Mouse (Mus musculus) cerebellum, postnatal 14 days (tissue): ENCODE data around the gene Rec114.

Source experiments
- DNase-seq, 2 experiments: peaks; one replicate each; pipeline ENCODE4 v3.0.0; 2021; ENCODE audit warnings: mixed read lengths in 2 of 2

Gene Rec114

GRCm38 (mm10) chr9:58660673-58661072 lies 83.1 kb downstream of the Rec114 start:
- no peak for DNase-seq

- no peak for DNase-seq
Measured at GRCm38 (mm10) chr9:58659989-58660388, 83.8 kb downstream of the Rec114 start.

- DNase-seq = no peak
Measured at GRCm38 (mm10) chr9:58659331-58659730, 84.4 kb downstream of the Rec114 start.

- no peak for DNase-seq
Measured at GRCm38 (mm10) chr9:58658596-58659309, 85.0 kb downstream of the Rec114 start.

- DNase-seq = no peak
Measured at GRCm38 (mm10) chr9:58657735-58658512, 85.8 kb downstream of the Rec114 start.

GRCm38 (mm10) chr9:58656824-58657223 lies 86.9 kb downstream of the Rec114 start:
- no peak for DNase-seq

GRCm38 (mm10) chr9:58656396-58656795 lies 87.4 kb downstream of the Rec114 start:
- DNase-seq = peak; percentile 34 to 64

GRCm38 (mm10) chr9:58654494-58654893 lies 89.3 kb downstream of the Rec114 start:
- DNase-seq = no peak

GRCm38 (mm10) chr9:58651993-58652392 lies 91.8 kb downstream of the Rec114 start:
- peak; percentile 55 to 68 for DNase-seq

- DNase-seq = no peak
Measured at GRCm38 (mm10) chr9:58649265-58649626, 94.5 kb downstream of the Rec114 start.

- DNase-seq = peak in 1 of 2 experiments; percentile 53
Measured at GRCm38 (mm10) chr9:58648406-58649264, 95.1 kb downstream of the Rec114 start.

- no peak for DNase-seq
Measured at GRCm38 (mm10) chr9:58630441-58630840, 113.3 kb downstream of the Rec114 start.

- DNase-seq = no peak
Measured at GRCm38 (mm10) chr9:58627197-58627596, 116.6 kb downstream of the Rec114 start.

- DNase-seq = no peak
Measured at GRCm38 (mm10) chr9:58623009-58623408, 120.8 kb downstream of the Rec114 start.

- DNase-seq = no peak
Measured at GRCm38 (mm10) chr9:58615064-58615938, 128.5 kb downstream of the Rec114 start.

GRCm38 (mm10) chr9:58613790-58614189 lies 130.0 kb downstream of the Rec114 start:
- DNase-seq = peak; percentile 21 to 61
